Mouse (Mus musculus): ENCODE measurements around the gene Rbm12. TPM values are rescaled to one million over a fixed set of nuclear protein-coding genes. Genes with fewer than 3 reads are reported as not detected.

Gene Rbm12
- polyA plus RNA-seq, 1 experiment = 14.8 TPM

DNA sequence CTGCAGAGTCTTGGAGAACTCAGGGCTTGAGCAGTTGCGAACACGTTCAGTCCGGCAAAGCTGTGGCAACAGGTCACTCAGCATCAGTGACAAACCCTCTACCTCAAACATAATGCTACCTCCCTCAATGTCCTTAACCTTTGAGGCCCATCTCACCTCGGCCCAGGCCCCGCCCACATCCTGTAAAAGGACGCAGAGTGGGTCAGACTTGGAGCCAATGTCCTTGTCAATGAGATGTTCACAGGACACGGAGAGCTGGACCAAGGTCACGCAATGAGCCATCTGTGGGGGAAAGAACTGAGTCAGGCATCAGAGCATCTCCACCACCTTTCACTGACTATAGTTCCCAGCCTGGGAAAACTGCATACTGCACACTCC is 32.6 kb downstream of the Rbm12 start:
- 77% methylated on average over 8 of the region's 8 CpGs for whole genome bisulfite sequencing
- H3K4me1 ChIP-seq (ENCODE audit: control insufficient read depth, insufficient read depth, low read length) = peaks cover 6% of the 10 kb centered on the region; the same call in 1 of the 2 replicates

DNA sequence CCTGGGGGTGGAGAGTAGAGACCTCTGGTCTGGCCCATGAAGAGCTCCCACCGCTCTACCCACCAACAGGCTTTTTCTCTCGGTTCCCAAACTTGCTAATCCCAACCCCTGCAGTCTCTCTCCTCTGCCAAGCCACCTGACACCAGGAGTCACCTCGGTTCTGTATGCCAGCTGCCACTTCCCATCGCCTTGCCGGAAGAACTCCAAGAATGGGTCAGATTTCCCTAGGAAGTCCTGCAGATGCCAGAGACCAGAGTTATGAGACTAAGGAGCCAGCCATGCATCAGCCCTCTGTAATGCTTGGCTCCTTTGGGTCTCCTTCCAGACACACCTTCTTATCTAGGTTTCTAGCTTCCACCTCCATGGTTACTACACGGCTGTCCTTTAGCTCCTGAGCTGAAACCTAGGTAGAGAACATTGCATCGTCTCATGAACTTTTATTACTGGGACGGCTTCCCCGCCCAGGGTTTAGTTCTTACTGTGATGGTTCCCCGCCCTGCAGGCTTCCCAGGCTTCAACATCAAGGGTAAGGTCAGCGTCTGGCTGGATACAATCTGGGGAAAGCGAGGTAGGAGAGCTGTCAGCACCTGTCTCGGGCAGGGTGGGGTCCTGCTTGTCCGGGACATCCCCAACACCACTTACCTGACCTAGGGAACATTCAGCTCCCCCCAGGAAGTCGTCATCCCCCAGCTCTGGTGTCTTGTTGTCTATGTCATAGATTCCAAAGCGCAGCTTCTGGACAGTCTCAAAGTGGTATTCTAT is 33.2 kb downstream of the Rbm12 start:
- Histone ChIP-seq H3K4me3 (ENCODE audit: insufficient read depth, low read depth, low read length) (no peak overlapping the region), H3K4me1 (ENCODE audit: control insufficient read depth, insufficient read depth, low read length) (0 out of 2 replicates have a peak, but pooled peaks cover 6% of the 10 kb centered on the region), H3K27ac (ENCODE audit: insufficient read depth, low read depth, low read length) (no peak overlapping the region), H3K36me3 (ENCODE audit: control insufficient read depth, insufficient read depth, low read length) (no peaks in the 10 kb centered on the region; the same call in none of the 2 replicates), H3K27me3 (replicated peaks; ENCODE audit: control insufficient read depth, insufficient read depth, low read length) (no peaks in the 10 kb centered on the region)
- DNase-seq = no peak
- 88% methylated on average over 16 of the region's 16 CpGs for WGBS
- TF ChIP-seq CTCF (conservative IDR thresholded peaks at IDR 0.05; ENCODE audit: insufficient read depth, insufficient read length, low read depth, low read length) (no peak), POLR2A (IDR thresholded peaks at IDR 0.05; ENCODE audit: low read depth, low read length) (no peak)

More for the DNA sequence above, 32.6 kb downstream of the Rbm12 start:
- Histone ChIP-seq H3K36me3 (ENCODE audit: control insufficient read depth, insufficient read depth, low read length) (no peaks in the 10 kb centered on the region; the same call in none of the 2 replicates), H3K27me3 (replicated peaks; ENCODE audit: control insufficient read depth, insufficient read depth, low read length) (no peaks in the 10 kb centered on the region), H3K27ac (ENCODE audit: insufficient read depth, low read depth, low read length) (no peak overlapping the region), H3K4me3 (ENCODE audit: insufficient read depth, low read depth, low read length) (no peak overlapping the region)
- no peak for DNase-seq
- TF ChIP-seq CTCF (conservative IDR thresholded peaks at IDR 0.05; ENCODE audit: insufficient read depth, insufficient read length, low read depth, low read length) (no peak), POLR2A (IDR thresholded peaks at IDR 0.05; ENCODE audit: low read depth, low read length) (no peak)

DNA sequence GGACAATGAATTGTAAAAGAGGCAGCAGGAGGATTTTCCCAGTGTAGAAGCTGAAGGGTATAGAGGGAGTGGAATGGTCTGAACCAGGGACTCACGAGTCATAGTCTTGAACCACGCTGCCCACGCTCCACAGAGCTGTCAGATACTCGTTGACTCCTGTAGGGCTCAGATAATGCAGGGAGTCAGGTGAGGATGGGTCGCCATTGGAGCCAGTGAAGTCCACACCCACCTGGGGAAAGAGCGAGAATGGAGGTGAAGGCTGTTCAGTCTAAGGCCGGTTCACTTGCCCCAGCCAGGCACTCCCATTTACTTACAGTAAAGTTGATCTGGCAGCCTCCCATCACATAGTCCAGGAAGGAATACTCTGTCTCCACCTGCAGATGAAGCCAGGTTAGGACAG is 34.3 kb downstream of the Rbm12 start:
- 82% methylated on average over 7 of the region's 7 CpGs for WGBS
- TF ChIP-seq POLR2A (IDR thresholded peaks at IDR 0.05; ENCODE audit: low read depth, low read length) (no peak), CTCF (conservative IDR thresholded peaks at IDR 0.05; ENCODE audit: insufficient read depth, insufficient read length, low read depth, low read length) (no peak)
- Histone ChIP-seq H3K4me3 (ENCODE audit: insufficient read depth, low read depth, low read length) (no peak overlapping the region), H3K27me3 (replicated peaks; ENCODE audit: control insufficient read depth, insufficient read depth, low read length) (no peaks in the 10 kb centered on the region), H3K36me3 (ENCODE audit: control insufficient read depth, insufficient read depth, low read length) (peaks cover 4% of the 10 kb centered on the region), H3K27ac (ENCODE audit: insufficient read depth, low read depth, low read length) (no peak overlapping the region), H3K4me1 (ENCODE audit: control insufficient read depth, insufficient read depth, low read length) (0 out of 2 replicates have a peak, but pooled peaks cover 6% of the 10 kb centered on the region)
- DNase-seq = peak; percentile 21

DNA sequence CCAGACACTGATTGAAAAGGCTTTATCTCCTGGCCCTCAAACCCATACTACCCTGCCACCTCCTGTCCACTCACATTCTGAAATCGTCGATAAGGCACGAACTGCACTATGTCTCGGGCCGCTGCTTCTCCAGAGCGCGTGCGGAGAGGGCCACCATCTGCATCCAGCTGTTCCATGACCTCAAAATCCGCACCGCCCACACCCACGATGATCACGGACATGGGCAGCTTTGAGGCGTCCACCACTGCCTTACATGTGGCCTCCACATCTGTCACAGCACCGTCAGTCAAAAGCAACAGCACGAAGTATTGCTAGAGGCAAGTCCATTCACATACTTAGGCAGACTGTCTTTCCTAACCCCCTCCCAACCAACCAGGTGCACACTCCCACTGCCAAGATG is 38.1 kb downstream of the Rbm12 start:
- no peaks in the 10 kb centered on the region for H3K27me3 ChIP-seq (replicated peaks; ENCODE audit: control insufficient read depth, insufficient read depth, low read length)
- no peak for DNase-seq
- no peak overlapping the region for H3K4me3 ChIP-seq (ENCODE audit: insufficient read depth, low read depth, low read length)
- 80% methylated on average over 15 of the region's 15 CpGs for whole genome bisulfite sequencing
- H3K4me1 ChIP-seq (ENCODE audit: control insufficient read depth, insufficient read depth, low read length) = 0 out of 2 replicates have a peak, but pooled peaks cover 6% of the 10 kb centered on the region
- H3K36me3 ChIP-seq (ENCODE audit: control insufficient read depth, insufficient read depth, low read length) = peaks cover 4% of the 10 kb centered on the region
- no peak for TF ChIP-seq POLR2A (IDR thresholded peaks at IDR 0.05; ENCODE audit: low read depth, low read length)
- TF ChIP-seq CTCF (conservative IDR thresholded peaks at IDR 0.05; ENCODE audit: insufficient read depth, insufficient read length, low read depth, low read length) = no peak
- H3K27ac ChIP-seq (ENCODE audit: insufficient read depth, low read depth, low read length) = no peak overlapping the region

DNA sequence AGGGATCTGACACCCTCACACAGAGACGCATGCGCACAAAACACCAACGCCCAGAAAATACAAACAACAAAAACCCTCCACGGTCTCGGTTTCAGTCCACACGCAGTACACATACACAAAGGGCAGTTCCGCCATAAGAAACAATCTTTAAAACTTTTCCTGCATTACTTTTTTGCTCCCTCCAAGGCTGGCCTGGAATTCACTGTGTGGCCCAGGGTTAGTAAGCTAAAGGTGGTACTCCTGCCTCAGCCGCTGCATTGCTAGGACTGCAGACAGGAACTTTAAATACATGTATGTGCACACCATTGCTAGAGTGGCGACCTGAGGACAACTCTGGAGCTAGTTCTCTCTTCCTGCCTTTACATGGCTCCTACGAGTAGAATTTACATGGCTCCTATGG is 40.5 kb downstream of the Rbm12 start:
- Histone ChIP-seq H3K4me1 (ENCODE audit: control insufficient read depth, insufficient read depth, low read length) (no peaks in the 10 kb centered on the region), H3K27me3 (replicated peaks; ENCODE audit: control insufficient read depth, insufficient read depth, low read length) (no peaks in the 10 kb centered on the region), H3K4me3 (ENCODE audit: insufficient read depth, low read depth, low read length) (no peak overlapping the region), H3K27ac (ENCODE audit: insufficient read depth, low read depth, low read length) (no peak overlapping the region), H3K36me3 (ENCODE audit: control insufficient read depth, insufficient read depth, low read length) (peaks cover 4% of the 10 kb centered on the region)
- no peak for TF ChIP-seq POLR2A (IDR thresholded peaks at IDR 0.05; ENCODE audit: low read depth, low read length)
- TF ChIP-seq CTCF (conservative IDR thresholded peaks at IDR 0.05; ENCODE audit: insufficient read depth, insufficient read length, low read depth, low read length) = no peak
- WGBS = 96% methylated on average over 10 of the region's 10 CpGs
- no peak for DNase-seq

- H3K27ac ChIP-seq (ENCODE audit: insufficient read depth, low read depth, low read length) = no peak overlapping the region
- peak; percentile 56 for DNase-seq
- TF ChIP-seq CTCF (conservative IDR thresholded peaks at IDR 0.05; ENCODE audit: insufficient read depth, insufficient read length, low read depth, low read length) = no peak
- TF ChIP-seq POLR2A (IDR thresholded peaks at IDR 0.05; ENCODE audit: low read depth, low read length) = no peak
- H3K4me1 ChIP-seq (ENCODE audit: control insufficient read depth, insufficient read depth, low read length) = no peaks in the 10 kb centered on the region
- no peaks in the 10 kb centered on the region for H3K27me3 ChIP-seq (replicated peaks; ENCODE audit: control insufficient read depth, insufficient read depth, low read length)
- H3K36me3 ChIP-seq (ENCODE audit: control insufficient read depth, insufficient read depth, low read length) = no peaks in the 10 kb centered on the region
- no peak overlapping the region for H3K4me3 ChIP-seq (ENCODE audit: insufficient read depth, low read depth, low read length)
- WGBS = 88% methylated on average over 10 of the region's 10 CpGs
Measured at GRCm38 (mm10) chr2:156067916-156068315, 43.9 kb downstream of the Rbm12 start.

GRCm38 (mm10) chr2:156066126-156066525 is 45.7 kb downstream of the Rbm12 start:
- Histone ChIP-seq H3K4me1 (ENCODE audit: control insufficient read depth, insufficient read depth, low read length) (no peaks in the 10 kb centered on the region), H3K27ac (ENCODE audit: insufficient read depth, low read depth, low read length) (no peak overlapping the region), H3K36me3 (ENCODE audit: control insufficient read depth, insufficient read depth, low read length) (no peaks in the 10 kb centered on the region), H3K27me3 (replicated peaks; ENCODE audit: control insufficient read depth, insufficient read depth, low read length) (no peaks in the 10 kb centered on the region), H3K4me3 (ENCODE audit: insufficient read depth, low read depth, low read length) (0 out of 2 replicates have a peak overlapping the region, but pooled peaks have one; percentile 59)
- WGBS = 36% methylated on average over 10 of the region's 10 CpGs
- DNase-seq = no peak
- TF ChIP-seq POLR2A (IDR thresholded peaks at IDR 0.05; ENCODE audit: low read depth, low read length) (no peak), CTCF (conservative IDR thresholded peaks at IDR 0.05; ENCODE audit: insufficient read depth, insufficient read length, low read depth, low read length) (no peak)
